In genomic region chr9:88259627-88260026, GRCm38 (mm10) we compare ENCODE assay signal across 13 mouse cellular contexts.
A peak's percentile ranks its signal among the peaks of the same experiment; 100 is the strongest.
DNase-seq lines count a peak whose midpoint lies in the region; ATAC-seq and TF ChIP-seq lines count a peak whose summit lies in the region.
"Had no signal": no experiment of that assay in that cellular context is flagged by ENCODE, and none has a peak within 500 bp of the region (broad histone marks: within the 10 kb centered on the region; RNA-seq: fewer than 3 reads in every experiment).

No protein-coding gene starts in this region.

- H3K27ac ChIP-seq in heart, postnatal 0 days (ENCODE audit: low read depth): no peak overlapping the region; the same call in 1 of the 2 replicates
- no peak overlapping the region for H3K27ac ChIP-seq in forebrain, embryonic 16.5 days (ENCODE audit: low read length)
- H3K27ac ChIP-seq: limb, embryonic 10.5 days had no signal

- no peaks in the 10 kb centered on the region for H3K36me3 ChIP-seq in heart, postnatal 0 days (replicated peaks; ENCODE audit: control insufficient read depth, insufficient read depth, low read length)
- H3K36me3 ChIP-seq in forebrain, embryonic 16.5 days (ENCODE audit: control insufficient read depth, insufficient read depth): no peaks in the 10 kb centered on the region
- H3K36me3 ChIP-seq: limb, embryonic 10.5 days had no signal

- H3K4me2 ChIP-seq in heart, postnatal 0 days (ENCODE audit: low read depth, low read length): no peak overlapping the region
- H3K4me2 ChIP-seq in forebrain, embryonic 16.5 days (ENCODE audit: low read length): no peak overlapping the region

- DNase-seq in heart, adult 11 months: peak; percentile 97
- no peak for DNase-seq in heart, postnatal 25 days (ENCODE audit: low spot score)
- peak; percentile 76 for DNase-seq in 3134 (ENCODE audit: extremely low read depth, insufficient read length, low spot score)
- DNase-seq in adrenal gland, postnatal 36 days: peak; percentile 27 to 49
- DNase-seq in heart, postnatal 0 days (ENCODE audit: low spot score): no peak
- no peak for DNase-seq in cerebellum, postnatal 4 days (ENCODE audit: low spot score in 2 of 2)
- no peak for DNase-seq in frontal cortex, postnatal 36 days (ENCODE audit: low spot score in 2 of 2)
- DNase-seq: kidney, adult 9 months; right cerebral cortex, postnatal 4 days; thymus, postnatal 14 days had no signal

- H3K9me3 ChIP-seq in heart, postnatal 0 days (replicated peaks; ENCODE audit: control insufficient read depth, low read length): no peaks in the 10 kb centered on the region
- no peaks in the 10 kb centered on the region for H3K9me3 ChIP-seq in forebrain, embryonic 16.5 days (ENCODE audit: control insufficient read depth, low read length)
- H3K9me3 ChIP-seq: limb, embryonic 10.5 days; megakaryocyte, embryonic 14.5 days had no signal

- 47% methylated on average over 4 of the region's 4 CpGs for WGBS in heart, postnatal 0 days
- 81% methylated on average over 4 of the region's 4 CpGs for WGBS in forebrain, embryonic 16.5 days

- no peaks in the 10 kb centered on the region; the same call in 1 of the 2 replicates for H3K4me1 ChIP-seq in heart, postnatal 0 days (ENCODE audit: control insufficient read depth, insufficient read depth)
- H3K4me1 ChIP-seq in forebrain, embryonic 16.5 days (replicated peaks; ENCODE audit: control insufficient read depth, insufficient read depth, low read length): no peaks in the 10 kb centered on the region
- H3K4me1 ChIP-seq: limb, embryonic 10.5 days had no signal

- TF ChIP-seq EP300 in heart, postnatal 0 days (IDR thresholded peaks at IDR 0.05; ENCODE audit: low read depth): no peak

- no peak overlapping the region for H3K4me3 ChIP-seq in heart, postnatal 0 days (ENCODE audit: low read depth, low read length)
- H3K4me3 ChIP-seq in forebrain, embryonic 16.5 days (replicated peaks; ENCODE audit: low read length): no peak overlapping the region
- H3K4me3 ChIP-seq: limb, embryonic 10.5 days; megakaryocyte, embryonic 14.5 days had no signal

- ATAC-seq in heart, postnatal 0 days (ENCODE audit: insufficient read depth, low read depth): peak; percentile 24
- no peak for ATAC-seq in forebrain, embryonic 16.5 days

- no peak overlapping the region for H3K9ac ChIP-seq in heart, postnatal 0 days (replicated peaks; ENCODE audit: low read depth, low read length)
- H3K9ac ChIP-seq in forebrain, embryonic 16.5 days (replicated peaks; ENCODE audit: low read depth, low read length): no peak overlapping the region

- no peaks in the 10 kb centered on the region for H3K27me3 ChIP-seq in heart, postnatal 0 days (ENCODE audit: control insufficient read depth, insufficient read depth, low read length)
- H3K27me3 ChIP-seq in forebrain, embryonic 16.5 days (replicated peaks; ENCODE audit: control insufficient read depth, insufficient read depth, low read length): no peaks in the 10 kb centered on the region
- H3K27me3 ChIP-seq: megakaryocyte, embryonic 14.5 days had no signal

- intact Hi-C loops in heart, postnatal 25 days (cut with DNase I): loop anchor here (5.0 kb wide), 1 partner anchor 68 kb away; the partner anchor contains the start of gene Nt5e

- no peak for TF ChIP-seq CTCF in heart, postnatal 0 days (IDR thresholded peaks at IDR 0.05; ENCODE audit: low read depth)

Comparison
In these comparisons a context has a peak if more than half of its experiments do, and no peak if none do; other contexts are left out.
1. DNase-seq: peak in heart, adult 11 months (single experiment), 3134 (single experiment) and adrenal gland, postnatal 36 days (2 of 2); none in heart, postnatal 25 days (single experiment), heart, postnatal 0 days (single experiment), cerebellum, postnatal 4 days (0 of 2) and frontal cortex, postnatal 36 days (0 of 2).